Mouse (Mus musculus) heart, postnatal 0 days (tissue): ENCODE data around the gene Nhp2.

Experiments
- CTCF ChIP-seq: IDR thresholded peaks from 2 replicates; pipeline ENCODE4 v1.5.1; 2016; ENCODE audit warnings: antibody characterized with exemption, control low read depth, low read depth
- EP300 ChIP-seq: IDR thresholded peaks from 2 replicates; pipeline ENCODE4 v1.6.1; 2016; ENCODE audit warnings: antibody characterized with exemption, low read depth

DNA sequence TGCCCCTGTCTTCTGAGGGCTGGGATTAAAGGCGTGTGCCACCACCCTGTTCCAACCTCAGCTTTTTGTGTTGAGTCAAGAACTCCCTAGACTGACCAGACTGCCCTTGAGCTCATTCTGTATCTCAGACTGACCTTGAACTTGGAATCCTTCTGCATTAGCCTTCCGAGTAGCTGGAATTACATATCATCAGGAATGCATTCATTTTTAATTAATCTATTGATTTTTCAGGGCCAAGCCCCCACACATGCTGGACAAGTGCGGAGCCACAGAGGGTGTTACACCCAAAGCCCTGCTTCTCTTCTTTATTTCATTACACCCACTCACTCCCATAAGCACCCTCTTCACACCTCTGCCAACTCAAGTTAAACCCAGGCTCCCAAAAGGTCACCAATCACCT, 14.2 kb downstream of the Nhp2 start:
- no peak for TF ChIP-seq CTCF
- no peak for TF ChIP-seq EP300
